Mouse (Mus musculus) induced T-regulatory cell, adult 2 months (primary cell): ENCODE results near the gene Entpd7.

Experiments used
- DNase-seq: peaks from one replicate; pipeline ENCODE4 v3.0.0-alpha.2; 2012; ENCODE audit warnings: low read depth

Entpd7 gene

DNA sequence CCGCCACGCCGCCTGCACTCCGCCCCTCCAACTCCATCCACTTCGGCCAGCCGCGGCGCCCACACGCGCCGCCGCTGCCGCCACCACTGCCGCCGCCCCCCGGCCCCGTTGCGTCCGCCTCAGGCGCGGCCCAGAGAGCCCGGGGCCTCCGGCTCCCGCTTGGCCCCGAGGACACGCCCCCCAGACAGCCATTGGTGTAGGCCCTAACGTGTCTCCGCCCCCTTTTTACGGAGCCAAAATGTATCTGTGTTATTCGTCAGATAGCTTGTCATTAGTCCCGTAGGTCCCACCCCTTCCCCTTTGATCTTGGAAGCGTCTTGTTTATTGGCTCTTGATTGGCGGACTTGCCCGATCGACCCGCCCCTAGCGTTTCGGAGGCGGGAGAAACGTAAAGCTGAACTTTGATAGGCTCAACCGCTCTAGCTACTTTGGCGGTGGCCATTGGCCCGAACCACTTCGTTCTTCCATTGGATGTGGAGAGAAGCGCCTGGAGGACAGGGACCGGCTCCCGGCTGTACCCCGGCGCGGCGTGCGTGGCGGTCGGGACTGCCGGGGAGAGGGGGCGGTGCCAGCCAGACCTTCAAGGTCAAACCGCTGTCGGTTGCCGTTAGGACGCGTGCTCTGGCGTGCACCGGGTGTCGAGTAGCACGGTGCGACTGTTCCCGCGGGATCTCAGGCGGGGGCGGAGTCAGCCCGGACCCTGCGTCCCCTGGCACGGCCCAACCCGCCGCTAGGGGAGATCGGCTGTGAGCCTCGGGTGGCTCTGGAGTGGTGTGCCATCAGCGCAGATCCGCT, 14.5 kb upstream of the Entpd7 start, which contains the start of gene Slc25a28:
Gene Slc25a28, minus strand, starts transcription at position 152 of the 795 bp plus-strand sequence.
- peak; percentile 100 for DNase-seq

DNA sequence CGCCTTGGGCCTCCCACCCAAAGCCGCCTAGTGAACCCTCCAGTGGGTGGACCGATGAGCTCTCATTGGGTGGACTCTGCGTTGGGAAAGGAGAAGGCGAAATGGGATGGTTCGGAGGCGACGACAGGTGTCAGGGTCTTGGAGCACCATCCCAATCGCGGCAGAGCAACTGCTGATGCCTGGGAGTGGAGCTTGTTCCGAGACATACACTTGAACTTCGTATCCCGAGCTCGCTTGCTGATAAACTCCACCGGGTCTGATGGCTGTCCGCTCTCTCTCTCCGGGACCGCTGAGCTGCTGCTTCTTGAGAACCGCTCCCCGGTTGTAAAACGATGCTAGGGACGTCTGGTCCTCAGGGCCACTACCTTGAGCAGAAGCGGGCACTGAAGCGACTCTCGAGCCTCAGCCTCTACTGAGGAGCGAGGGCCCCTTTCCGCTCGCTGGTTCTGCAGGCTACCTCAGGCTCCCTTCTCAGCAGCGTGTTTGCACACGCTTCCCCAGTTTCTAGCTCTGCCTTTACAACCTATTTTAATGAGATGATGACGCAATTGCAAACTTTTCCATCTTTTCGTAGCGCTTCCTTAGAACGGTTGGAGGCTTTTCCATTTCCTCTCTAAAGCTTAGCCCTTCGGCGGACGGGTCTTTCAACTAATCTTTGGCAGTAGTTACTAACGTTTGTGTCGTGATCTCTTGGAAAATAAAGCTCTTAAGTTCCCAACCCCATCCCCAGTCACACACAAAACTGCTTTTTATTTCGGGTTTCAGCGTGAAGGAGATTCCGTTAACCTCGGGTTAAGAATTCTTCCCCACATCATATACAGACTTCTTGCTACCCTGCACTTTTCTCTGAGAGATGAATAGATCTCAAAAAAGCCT, 13.7 kb upstream of the Entpd7 start:
- DNase-seq = peak; percentile 71

- DNase-seq = no peak
These were observed 10.9 kb upstream of the Entpd7 start for GRCm38 (mm10) chr19:43678467-43679003.

GRCm38 (mm10) chr19:43679474-43679981, 9.9 kb upstream of the Entpd7 start:
- peak; percentile 18 for DNase-seq

GRCm38 (mm10) chr19:43681541-43681940, 7.9 kb upstream of the Entpd7 start:
- no peak for DNase-seq

DNA sequence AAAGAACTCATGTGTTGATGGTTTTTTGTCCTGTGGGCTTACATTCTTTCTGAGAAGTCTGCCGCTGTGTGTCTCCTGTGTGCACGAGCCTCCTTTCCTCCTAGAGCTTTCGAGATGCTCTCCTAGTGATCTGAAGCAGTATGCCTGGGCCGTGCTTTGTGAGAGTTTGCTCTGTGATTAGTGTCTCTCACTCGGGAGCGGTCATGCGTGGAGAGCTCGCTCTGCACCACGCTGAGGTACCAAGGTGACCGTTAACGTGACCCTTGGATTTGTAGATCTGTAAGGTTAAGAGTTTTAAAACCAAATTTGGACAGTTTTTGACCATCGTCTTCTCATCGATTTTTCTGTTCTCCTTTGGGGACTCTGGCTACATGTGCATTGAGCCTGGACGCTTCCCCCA, 3.3 kb downstream of the Entpd7 start:
- no peak for DNase-seq

DNA sequence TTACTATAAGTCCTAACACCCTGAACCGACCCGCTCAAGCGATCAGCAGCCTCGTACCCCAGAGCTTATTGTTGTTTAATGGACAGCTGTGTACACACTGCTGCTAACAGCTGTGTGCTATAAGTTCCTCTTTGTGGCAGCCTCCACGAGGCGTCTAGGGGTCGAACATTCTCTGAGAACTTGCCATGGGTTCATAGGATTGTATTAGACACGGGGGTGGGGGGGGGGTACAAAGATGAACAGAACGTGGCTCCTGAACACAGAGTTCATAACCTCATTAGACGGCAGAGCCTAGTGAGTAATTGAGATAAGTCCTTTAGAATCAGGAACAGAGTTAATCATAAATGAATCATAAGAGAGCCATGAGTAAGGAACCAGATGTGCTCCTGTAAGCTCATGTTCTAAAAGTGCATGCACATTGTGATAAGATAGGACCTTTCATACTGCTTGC, 6.1 kb downstream of the Entpd7 start:
- no peak for DNase-seq

DNA sequence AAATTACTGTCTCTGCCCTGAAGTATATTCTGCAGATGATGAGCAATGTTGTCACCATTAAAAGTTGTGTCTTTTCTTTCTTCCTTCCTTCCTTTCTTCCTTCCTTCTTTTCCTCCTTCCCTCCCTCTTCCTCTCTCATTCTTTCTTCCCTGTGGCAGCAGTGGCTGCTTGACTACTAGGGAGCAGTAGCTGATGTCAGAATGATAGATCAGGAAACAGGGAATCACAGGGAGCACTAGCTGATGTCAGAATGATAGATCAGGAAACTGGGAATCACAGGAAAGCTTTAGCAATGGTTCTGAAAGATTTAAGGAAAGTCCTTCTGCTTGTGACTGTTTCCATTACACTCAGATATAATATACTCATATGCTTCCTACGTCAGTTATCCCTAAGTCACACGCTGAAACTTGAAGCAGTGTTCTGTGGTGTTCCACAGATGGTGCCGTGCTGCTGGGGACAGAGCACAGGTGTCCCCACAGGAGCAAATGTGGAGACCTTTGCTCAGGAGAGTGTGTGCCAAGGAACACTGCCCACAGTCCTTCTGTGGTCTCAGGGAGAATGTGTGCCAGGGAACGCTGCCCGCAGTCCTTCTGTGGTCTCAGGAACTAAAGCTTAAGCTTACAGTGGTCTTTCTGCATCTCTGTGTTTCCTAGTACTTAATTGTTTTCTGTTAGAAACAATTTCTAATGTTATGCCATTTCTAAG, 8.3 kb downstream of the Entpd7 start:
- no peak for DNase-seq

DNA sequence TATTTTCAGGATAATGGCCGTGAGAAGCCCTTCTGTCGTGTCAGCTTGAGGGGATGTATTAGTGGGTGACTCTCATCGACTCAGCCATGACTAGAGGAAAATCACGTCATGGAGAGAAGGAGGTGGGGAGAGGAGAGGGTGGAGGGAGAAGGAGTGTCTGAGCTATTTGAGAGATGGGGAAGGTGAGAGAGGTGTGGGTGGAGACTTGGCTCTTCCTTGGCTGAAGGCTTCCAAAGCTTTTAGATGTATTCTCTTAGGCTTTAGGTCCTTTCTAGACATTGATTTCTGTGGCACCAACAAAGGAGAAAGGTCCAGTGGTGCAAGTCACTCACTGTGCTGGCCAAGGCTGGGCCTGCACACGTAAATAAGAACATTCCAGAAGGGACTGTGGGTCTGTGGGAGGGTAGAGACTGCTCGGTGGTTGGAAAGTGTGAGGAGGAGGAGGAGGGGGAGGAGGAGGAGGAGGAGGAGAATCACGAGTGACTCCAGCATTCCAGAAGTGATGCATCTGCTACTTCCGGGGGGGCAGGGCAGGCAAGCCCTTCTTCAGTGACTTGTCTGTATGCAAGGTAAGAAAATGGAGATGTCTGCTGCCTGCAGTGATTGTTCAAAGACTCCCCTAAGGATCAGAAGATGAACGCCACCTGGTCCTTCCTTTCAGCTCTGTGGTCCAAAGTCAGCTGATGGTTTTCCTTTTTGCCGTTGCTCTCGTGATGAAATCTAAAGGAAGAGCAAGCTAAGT, 9.7 kb downstream of the Entpd7 start:
- DNase-seq = no peak

DNA sequence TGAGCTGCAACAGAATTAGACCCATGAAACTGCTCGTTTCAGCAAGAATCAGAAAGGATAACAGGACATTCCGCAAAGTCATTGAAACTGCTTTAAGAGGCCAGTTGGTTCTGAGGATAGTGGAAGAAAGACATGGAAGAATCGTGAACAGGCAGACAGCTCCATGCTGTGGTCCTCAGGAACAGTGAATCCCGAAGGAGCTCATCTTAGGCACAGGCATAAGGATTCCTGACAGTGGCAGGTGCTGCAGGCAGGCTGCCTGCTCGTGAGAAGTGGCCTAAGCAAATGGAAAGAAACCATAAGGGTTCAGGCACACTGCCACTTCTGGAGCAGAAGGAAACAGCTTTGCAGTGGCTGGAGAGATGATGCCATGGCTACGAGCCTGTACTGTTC, 10.3 kb downstream of the Entpd7 start:
- no peak for DNase-seq

- DNase-seq = no peak
These were observed 14.7 kb downstream of the Entpd7 start for GRCm38 (mm10) chr19:43704211-43704610.

DNA sequence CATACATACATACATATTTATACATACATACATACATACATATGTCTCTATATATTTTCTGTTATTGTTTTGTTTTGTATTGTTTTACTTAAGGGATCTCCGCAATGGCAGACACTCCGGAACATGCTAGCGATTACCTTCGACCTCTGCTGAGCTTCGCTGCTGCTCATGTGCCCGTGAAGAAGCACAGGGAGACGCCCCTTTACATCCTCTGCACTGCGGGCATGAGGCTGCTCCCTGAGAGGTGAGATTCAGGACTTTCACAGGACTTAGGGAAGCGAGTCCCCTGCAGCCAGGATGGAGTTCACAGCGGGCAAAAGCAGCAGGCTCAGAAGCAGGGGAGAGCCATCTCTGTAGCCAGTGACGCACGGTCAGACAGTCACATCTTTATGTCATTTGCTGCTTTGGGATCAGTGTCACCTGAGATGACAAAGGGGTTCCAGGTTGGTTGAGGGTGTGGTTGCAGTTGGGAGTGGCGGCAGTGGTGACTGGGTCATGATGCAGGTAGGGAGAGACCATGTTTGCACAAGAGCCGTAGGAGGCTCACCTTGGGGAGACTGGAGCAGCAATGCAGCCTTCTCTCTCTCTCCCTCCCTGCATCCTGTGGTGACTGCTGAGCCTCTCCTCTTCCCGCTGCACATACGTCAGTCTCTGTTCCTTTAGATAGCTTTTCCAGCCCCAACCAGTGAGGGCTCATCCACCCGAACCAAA, 15.5 kb downstream of the Entpd7 start:
- DNase-seq = no peak

- DNase-seq = no peak
These were observed 18.7 kb downstream of the Entpd7 start for GRCm38 (mm10) chr19:43708206-43708605.

DNA sequence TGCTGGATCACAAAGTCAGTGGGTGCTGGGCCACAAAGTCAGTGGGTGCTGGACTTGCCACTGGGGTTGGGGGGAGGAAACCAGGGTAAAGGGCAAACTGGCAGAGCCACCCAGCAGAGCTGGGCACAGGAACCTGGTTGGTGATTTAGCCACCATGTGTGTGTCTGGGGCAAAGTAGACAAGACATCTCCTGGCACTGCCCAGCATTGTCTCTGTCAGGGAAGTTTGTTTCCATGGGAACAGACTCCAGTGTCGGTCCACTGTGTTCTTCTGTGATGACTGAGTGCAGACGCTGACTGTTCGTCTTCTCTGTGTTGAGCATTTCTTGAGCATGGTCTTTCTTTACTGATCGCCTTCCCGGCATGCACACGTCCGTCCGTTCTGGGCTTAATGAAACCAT, 19.8 kb downstream of the Entpd7 start:
- DNase-seq = no peak

- peak; percentile 61 for DNase-seq
These were observed 21.9 kb downstream of the Entpd7 start for GRCm38 (mm10) chr19:43711159-43711916.

- peak; percentile 13 for DNase-seq
These were observed 22.5 kb downstream of the Entpd7 start for GRCm38 (mm10) chr19:43711971-43712370.

- no peak for DNase-seq
These were observed 30.6 kb downstream of the Entpd7 start for GRCm38 (mm10) chr19:43720061-43720460.

GRCm38 (mm10) chr19:43722891-43723290, 33.4 kb downstream of the Entpd7 start:
- peak; percentile 16 for DNase-seq

DNA sequence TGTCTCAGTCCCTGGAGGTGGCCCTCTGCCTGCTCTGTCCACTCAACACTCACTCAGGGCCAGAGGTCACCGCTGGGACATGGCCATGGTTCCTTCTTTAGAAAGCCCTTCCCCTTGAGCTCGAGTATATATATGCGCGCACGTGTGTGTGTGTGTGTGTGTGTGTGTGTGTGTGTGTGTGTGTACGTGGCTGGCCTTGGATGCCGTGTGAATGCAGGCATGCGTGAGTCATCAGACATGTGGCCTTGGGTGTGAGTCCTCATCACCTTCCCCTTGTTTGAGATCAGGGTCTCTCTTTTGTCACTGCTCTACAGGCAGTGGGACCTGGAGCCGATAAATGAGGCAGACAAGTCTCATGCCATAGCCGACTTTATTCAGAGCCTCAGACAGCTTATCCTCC, 34.0 kb downstream of the Entpd7 start:
- no peak for DNase-seq

DNA sequence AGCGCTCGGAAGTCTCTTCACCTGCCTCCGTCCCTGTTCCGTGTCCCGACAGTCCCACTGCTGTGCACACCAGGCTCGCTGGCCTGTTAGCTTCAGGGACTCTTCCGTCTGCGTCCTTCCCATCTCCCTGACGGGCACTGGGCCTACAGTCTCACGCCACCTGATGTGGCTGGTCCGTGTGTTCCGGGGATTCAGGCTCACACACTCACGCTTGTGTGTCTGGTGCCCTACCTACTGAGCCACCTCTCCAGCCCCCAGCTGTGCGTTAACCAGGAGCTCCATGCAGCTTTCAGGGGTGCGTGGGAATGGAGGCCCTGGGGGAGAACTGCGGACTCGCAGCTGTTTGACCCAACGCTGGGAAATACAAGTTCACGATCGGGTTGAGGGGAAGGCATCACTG, 34.7 kb downstream of the Entpd7 start:
- no peak for DNase-seq
